ENCODE assay signal across 21 mouse cellular contexts in genomic region chr7:6663430-6663829, GRCm38 (mm10). TPM values are rescaled to one million over a fixed set of nuclear protein-coding genes. Genes with fewer than 3 reads are reported as not detected.
A peak's percentile ranks its signal among the peaks of the same experiment; 100 is the strongest.
DNase-seq lines count a peak whose midpoint lies in the region; ATAC-seq lines count a peak whose summit lies in the region.
"Had no signal": no experiment of that assay in that cellular context is flagged by ENCODE, and none has a peak within 500 bp of the region (broad histone marks: within the 10 kb centered on the region; RNA-seq: fewer than 3 reads in every experiment).

No protein-coding gene starts in this region.

- no peak for DNase-seq in embryonic facial prominence, embryonic 10.5 days (ENCODE audit: low spot score)
- DNase-seq in testis, postnatal 10 days (ENCODE audit: low spot score): peak; percentile 10
- no peak for DNase-seq in testis, postnatal 14 days (ENCODE audit: low spot score)
- DNase-seq in limb, embryonic 10.5 days (ENCODE audit: low spot score): peak; percentile 27
- DNase-seq in cerebellum, postnatal 36 days: no peak
- no peak for DNase-seq in liver, embryonic 11.5 days (ENCODE audit: low spot score)
- DNase-seq: adrenal gland, adult 8-10 months; adrenal gland, postnatal 36 days; B cell, adult 2 months; cerebellum, adult 11 months; cerebellum, adult 8-10 months; cerebellum, postnatal 14 days; forebrain, postnatal 0 days; gastrocnemius, postnatal 14 days; heart, postnatal 36 days had no signal

- no peak overlapping the region for H3K9ac ChIP-seq in embryonic facial prominence, embryonic 13.5 days
- H3K9ac ChIP-seq in liver, embryonic 11.5 days (ENCODE audit: low read depth, low read length): no peak overlapping the region
- H3K9ac ChIP-seq: forebrain, embryonic 13.5 days; forebrain, postnatal 0 days; heart, embryonic 12.5 days had no signal

- 57% methylated on average over 7 of the region's 7 CpGs for WGBS in embryonic facial prominence, embryonic 13.5 days
- 77% methylated on average over 7 of the region's 7 CpGs for WGBS in embryonic facial prominence, embryonic 10.5 days
- 77% methylated on average over 7 of the region's 7 CpGs for WGBS in limb, embryonic 10.5 days
- 78% methylated on average over 7 of the region's 7 CpGs for WGBS in liver, embryonic 11.5 days

- H3K9me3 ChIP-seq in embryonic facial prominence, embryonic 13.5 days: 0 out of 2 replicates have a peak, but pooled peaks cover 2% of the 10 kb centered on the region
- peaks cover 3% of the 10 kb centered on the region; the same call in 1 of the 2 replicates for H3K9me3 ChIP-seq in embryonic facial prominence, embryonic 10.5 days
- no peaks in the 10 kb centered on the region for H3K9me3 ChIP-seq in limb, embryonic 10.5 days (replicated peaks)
- no peaks in the 10 kb centered on the region for H3K9me3 ChIP-seq in liver, embryonic 11.5 days (ENCODE audit: control insufficient read depth, low read length)
- H3K9me3 ChIP-seq: forebrain, embryonic 13.5 days; G1E; heart, embryonic 12.5 days had no signal

- no peaks in the 10 kb centered on the region for H3K4me1 ChIP-seq in embryonic facial prominence, embryonic 13.5 days
- H3K4me1 ChIP-seq in embryonic facial prominence, embryonic 10.5 days: no peaks in the 10 kb centered on the region
- peaks cover 7% of the 10 kb centered on the region; the same call in 1 of the 2 replicates for H3K4me1 ChIP-seq in limb, embryonic 10.5 days
- no peaks in the 10 kb centered on the region for H3K4me1 ChIP-seq in liver, embryonic 11.5 days (replicated peaks; ENCODE audit: control insufficient read depth, insufficient read depth, low read length)
- H3K4me1 ChIP-seq: forebrain, embryonic 13.5 days had no signal

- H3K27ac ChIP-seq in embryonic facial prominence, embryonic 13.5 days: peak overlapping the region; percentile 35; the same call in 1 of the 2 replicates
- H3K27ac ChIP-seq in embryonic facial prominence, embryonic 10.5 days (replicated peaks): no peak overlapping the region
- peak overlapping the region; percentile 30; the same call in 1 of the 2 replicates for H3K27ac ChIP-seq in limb, embryonic 10.5 days
- H3K27ac ChIP-seq in liver, embryonic 11.5 days (ENCODE audit: low read depth, low read length): no peak overlapping the region
- H3K27ac ChIP-seq: forebrain, embryonic 13.5 days had no signal

- H3K36me3 ChIP-seq in embryonic facial prominence, embryonic 13.5 days: no peaks in the 10 kb centered on the region
- no peaks in the 10 kb centered on the region for H3K36me3 ChIP-seq in embryonic facial prominence, embryonic 10.5 days (replicated peaks)
- no peaks in the 10 kb centered on the region for H3K36me3 ChIP-seq in limb, embryonic 10.5 days
- no peaks in the 10 kb centered on the region for H3K36me3 ChIP-seq in liver, embryonic 11.5 days (ENCODE audit: control insufficient read depth, insufficient read depth, low read length)
- H3K36me3 ChIP-seq: G1E; heart, embryonic 12.5 days had no signal

- no peak overlapping the region for H3K4me3 ChIP-seq in embryonic facial prominence, embryonic 13.5 days
- no peak overlapping the region for H3K4me3 ChIP-seq in embryonic facial prominence, embryonic 10.5 days
- no peak overlapping the region for H3K4me3 ChIP-seq in limb, embryonic 10.5 days
- no peak overlapping the region for H3K4me3 ChIP-seq in liver, embryonic 11.5 days (ENCODE audit: low read depth, low read length)
- H3K4me3 ChIP-seq: forebrain, embryonic 13.5 days; heart, embryonic 12.5 days had no signal

- no peaks in the 10 kb centered on the region for H3K27me3 ChIP-seq in embryonic facial prominence, embryonic 13.5 days
- no peaks in the 10 kb centered on the region for H3K27me3 ChIP-seq in embryonic facial prominence, embryonic 10.5 days (replicated peaks; ENCODE audit: low read depth, poor library complexity, severe bottlenecking)
- no peaks in the 10 kb centered on the region for H3K27me3 ChIP-seq in limb, embryonic 10.5 days (ENCODE audit: low read depth, poor library complexity, severe bottlenecking)
- H3K27me3 ChIP-seq in liver, embryonic 11.5 days (replicated peaks; ENCODE audit: control insufficient read depth, insufficient read depth, low read length): no peaks in the 10 kb centered on the region
- H3K27me3 ChIP-seq: forebrain, embryonic 13.5 days; heart, embryonic 12.5 days had no signal

- no peak for ATAC-seq in embryonic facial prominence, embryonic 13.5 days (ENCODE audit: insufficient number of reproducible peaks, insufficient read depth, low FRiP score, low TSS enrichment, low read depth)
- ATAC-seq in liver, embryonic 11.5 days (replicated peaks; ENCODE audit: low FRiP score): no peak
- ATAC-seq: CD4-positive, CD25-positive, alpha-beta regulatory T cell, adult 4 months; forebrain, embryonic 13.5 days; forebrain, postnatal 0 days; hindbrain, embryonic 16.5 days had no signal

- H3K4me2 ChIP-seq in embryonic facial prominence, embryonic 13.5 days: no peak overlapping the region
- H3K4me2 ChIP-seq in liver, embryonic 11.5 days: no peak overlapping the region
- H3K4me2 ChIP-seq: forebrain, embryonic 13.5 days; heart, embryonic 12.5 days had no signal

RNA-seq across cellular contexts. Expression of gene Zim1, which starts 32.8 kb away (rescaled TPM):
- 3.2 and 4.5 TPM in 2 replicates for polyA plus RNA-seq in embryonic facial prominence, embryonic 13.5 days (2015; fragmentation: Nextera tagmentation; extraction: Ambion mirVana)
- 1.7 and 2.3 TPM in 2 replicates for polyA plus RNA-seq in embryonic facial prominence, embryonic 10.5 days (2016; fragmentation: Nextera tagmentation; extraction: Ambion mirVana)
- polyA plus RNA-seq in limb, embryonic 10.5 days (2016; fragmentation: Nextera tagmentation; extraction: Ambion mirVana): 2.7 and 3.8 TPM in 2 replicates
- polyA plus RNA-seq in liver, embryonic 11.5 days (2014; fragmentation: Nextera tagmentation; extraction: Ambion mirVana): 6.8 and 8.3 TPM in 2 replicates
- polyA plus RNA-seq: CD4-positive, CD25-positive, alpha-beta regulatory T cell, adult 4 months; G1E had no signal

Comparison
In these comparisons a context has a peak if more than half of its experiments do, and no peak if none do; other contexts are left out.
1. H3K27ac ChIP-seq: peak in embryonic facial prominence, embryonic 13.5 days (single experiment) and limb, embryonic 10.5 days (single experiment); none in embryonic facial prominence, embryonic 10.5 days (single experiment) and liver, embryonic 11.5 days (single experiment).
2. DNase-seq: peak in testis, postnatal 10 days (single experiment) and limb, embryonic 10.5 days (single experiment); none in embryonic facial prominence, embryonic 10.5 days (single experiment), testis, postnatal 14 days (single experiment), cerebellum, postnatal 36 days (0 of 2) and liver, embryonic 11.5 days (single experiment).